Mouse (Mus musculus) ES-Bruce4 (cell line): ENCODE results near the gene Gsc. TPM values are rescaled to one million over a fixed set of nuclear protein-coding genes. Genes with fewer than 3 reads are reported as not detected.

Source experiments
- H3K27ac ChIP-seq: 2 replicates; pipeline ENCODE4 v1.5.1; 2012; ENCODE audit warnings: low read length, inconsistent platforms; ENCODE audit not compliant: insufficient read depth
- H3K27me3 ChIP-seq: 2 replicates; pipeline ENCODE4 v1.6.1; 2012; ENCODE audit warnings: mild to moderate bottlenecking, low read length, inconsistent platforms; ENCODE audit not compliant: control insufficient read depth, poor library complexity, insufficient read depth, severe bottlenecking
- H3K36me3 ChIP-seq: 2 replicates; pipeline ENCODE4 v1.6.1; 2012; ENCODE audit warnings: inconsistent platforms, mild to moderate bottlenecking, low read length, moderate library complexity; ENCODE audit not compliant: control insufficient read depth, poor library complexity, insufficient read depth, severe bottlenecking
- H3K4me1 ChIP-seq: one replicate; pipeline ENCODE4 v1.8.1; 2011; ENCODE audit warnings: low read length; ENCODE audit not compliant: control insufficient read depth, insufficient read depth
- H3K4me3 ChIP-seq: 2 replicates; pipeline ENCODE4 v1.5.1; 2011; ENCODE audit warnings: low read depth, mild to moderate bottlenecking, low read length
- H3K9ac ChIP-seq: 2 replicates; pipeline ENCODE4 v1.6.1; 2012; ENCODE audit warnings: low read depth, mild to moderate bottlenecking, inconsistent platforms; ENCODE audit not compliant: poor library complexity, severe bottlenecking
- H3K9me3 ChIP-seq: replicated peaks from 2 replicates; pipeline ENCODE4 v1.6.1; 2012; ENCODE audit warnings: mild to moderate bottlenecking, low read length, inconsistent platforms; ENCODE audit not compliant: control insufficient read depth, poor library complexity, insufficient read depth, severe bottlenecking
- CTCF ChIP-seq: IDR thresholded peaks from one replicate; pipeline ENCODE4 v1.8.1; 2011; ENCODE audit warnings: low read depth, low read length
- EP300 ChIP-seq: IDR thresholded peaks from 2 replicates; pipeline ENCODE4 v1.6.1; 2011; ENCODE audit warnings: low read depth, low read length; ENCODE audit not compliant: insufficient read depth
- POLR2A ChIP-seq: IDR thresholded peaks from one replicate; pipeline ENCODE4 v1.8.1; 2011; ENCODE audit warnings: low read length; ENCODE audit not compliant: insufficient read depth
- polyA plus RNA-seq: library from polyadenylated mRNA; stranded (reverse); fragments of >200 nt; gene quantifications from 2 replicates; pipeline ENCODE4 v1.2.4, GENCODE M21; 2011; ENCODE audit warnings: low read depth; ENCODE audit not compliant: missing spikeins, insufficient read depth, insufficient read length

The Gsc gene
- polyA plus RNA-seq = 0.63 TPM in 1 of 2 replicates, not detected in the other

- H3K4me1 ChIP-seq = no peaks in the 10 kb centered on the region
- peak within 1 kb of the TSS; percentile 66 for H3K9ac ChIP-seq
- H3K4me3 ChIP-seq = peak within 1 kb of the TSS; percentile 67
- H3K27ac ChIP-seq = no peak within 1 kb of the TSS
- H3K9me3 ChIP-seq = no peaks in the 10 kb centered on the region
- TF ChIP-seq POLR2A (no peak), CTCF (no peak), EP300 (no peak)
- H3K36me3 ChIP-seq = no peaks in the 10 kb centered on the region
- H3K27me3 ChIP-seq = peaks cover 32% of the 10 kb centered on the region
These were observed at the start of gene Gsc for GRCm38 (mm10) chr12:104472601-104473424. TSS of gene Gsc (minus strand) at chr12:104473330.

GRCm38 (mm10) chr12:104519721-104520120 lies 46.6 kb upstream of the Gsc start:
- H3K9me3 ChIP-seq = no peaks in the 10 kb centered on the region
- no peak overlapping the region for H3K4me3 ChIP-seq
- H3K4me1 ChIP-seq = no peaks in the 10 kb centered on the region
- no peak overlapping the region for H3K9ac ChIP-seq
- H3K27me3 ChIP-seq = no peaks in the 10 kb centered on the region
- no peaks in the 10 kb centered on the region for H3K36me3 ChIP-seq
- no peak overlapping the region for H3K27ac ChIP-seq
- TF ChIP-seq CTCF (no peak), EP300 (no peak)

GRCm38 (mm10) chr12:104507911-104508310 lies 34.8 kb upstream of the Gsc start:
- Histone ChIP-seq H3K4me3 (no peak overlapping the region), H3K9ac (no peak overlapping the region), H3K4me1 (no peaks in the 10 kb centered on the region), H3K27me3 (no peaks in the 10 kb centered on the region), H3K9me3 (no peaks in the 10 kb centered on the region), H3K36me3 (no peaks in the 10 kb centered on the region), H3K27ac (no peak overlapping the region)
- TF ChIP-seq CTCF (no peak), EP300 (0 out of 2 replicates have a peak, but pooled peaks have one; percentile 13)

- no peak overlapping the region for H3K9ac ChIP-seq
- no peak for TF ChIP-seq CTCF
- no peak for TF ChIP-seq POLR2A
- TF ChIP-seq EP300 = no peak
- H3K9me3 ChIP-seq = no peaks in the 10 kb centered on the region
- no peak overlapping the region for H3K27ac ChIP-seq
- no peak overlapping the region for H3K4me3 ChIP-seq
- no peaks in the 10 kb centered on the region for H3K4me1 ChIP-seq
- no peaks in the 10 kb centered on the region for H3K36me3 ChIP-seq
- H3K27me3 ChIP-seq = no peaks in the 10 kb centered on the region
These were observed 18.9 kb upstream of the Gsc start for GRCm38 (mm10) chr12:104492009-104492408.

GRCm38 (mm10) chr12:104486205-104486604 lies 13.1 kb upstream of the Gsc start:
- Histone ChIP-seq H3K27me3 (no peaks in the 10 kb centered on the region), H3K4me1 (no peaks in the 10 kb centered on the region), H3K9me3 (no peaks in the 10 kb centered on the region), H3K9ac (no peak overlapping the region), H3K4me3 (no peak overlapping the region), H3K27ac (no peak overlapping the region), H3K36me3 (no peaks in the 10 kb centered on the region)
- TF ChIP-seq POLR2A (no peak), CTCF (no peak), EP300 (no peak)

GRCm38 (mm10) chr12:104485161-104485560 lies 12.0 kb upstream of the Gsc start:
- H3K27me3 ChIP-seq = no peaks in the 10 kb centered on the region
- no peak overlapping the region for H3K4me3 ChIP-seq
- no peak overlapping the region for H3K27ac ChIP-seq
- no peaks in the 10 kb centered on the region for H3K4me1 ChIP-seq
- H3K36me3 ChIP-seq = no peaks in the 10 kb centered on the region
- no peak overlapping the region for H3K9ac ChIP-seq
- TF ChIP-seq EP300 (no peak), CTCF (no peak), POLR2A (no peak)
- no peaks in the 10 kb centered on the region for H3K9me3 ChIP-seq
